Mouse (Mus musculus): ENCODE results near the gene Col28a1. TPM values are rescaled to one million over a fixed set of nuclear protein-coding genes. Genes with fewer than 3 reads are reported as not detected.

The Col28a1 gene
- polyA plus RNA-seq, 1 experiment = not detected

GRCm38 (mm10) chr6:8175346-8175745 is 17.1 kb downstream of the Col28a1 start:
- Histone ChIP-seq H3K79me2 (ENCODE audit: control insufficient read depth, insufficient read depth) (no peaks in the 10 kb centered on the region), H3K4me2 (ENCODE audit: low read depth) (no peak overlapping the region)
- no peak for TF ChIP-seq SRF (IDR thresholded peaks at IDR 0.05; ENCODE audit: control insufficient read depth, insufficient read length, low read depth)
- TF ChIP-seq TCF3 (IDR thresholded peaks at IDR 0.05; ENCODE audit: insufficient read length, low read depth) = no peak
- TF ChIP-seq E2F4 (IDR thresholded peaks at IDR 0.05; ENCODE audit: insufficient read depth) = no peak
- TF ChIP-seq REST (IDR thresholded peaks at IDR 0.05; ENCODE audit: insufficient read depth, insufficient read length) = no peak
- TF ChIP-seq POLR2AphosphoS2 (IDR thresholded peaks at IDR 0.05; ENCODE audit: insufficient read length, low read depth) = no peak
- TF ChIP-seq POLR2A (IDR thresholded peaks at IDR 0.05; ENCODE audit: insufficient read length, low read depth) = no peak
- TF ChIP-seq MAX (IDR thresholded peaks at IDR 0.05; ENCODE audit: low read depth) = no peak
- no peak for TF ChIP-seq CEBPB (IDR thresholded peaks at IDR 0.05; ENCODE audit: insufficient read depth, poor library complexity, severe bottlenecking)

GRCm38 (mm10) chr6:8174062-8174461 is 18.4 kb downstream of the Col28a1 start:
- no peaks in the 10 kb centered on the region for H3K79me2 ChIP-seq (ENCODE audit: control insufficient read depth, insufficient read depth)
- no peak for TF ChIP-seq MAX (IDR thresholded peaks at IDR 0.05; ENCODE audit: low read depth)
- TF ChIP-seq USF1 (IDR thresholded peaks at IDR 0.05; ENCODE audit: low read depth) = no peak
- no peak for TF ChIP-seq POLR2A (IDR thresholded peaks at IDR 0.05; ENCODE audit: insufficient read length, low read depth)
- TF ChIP-seq POLR2AphosphoS2 (IDR thresholded peaks at IDR 0.05; ENCODE audit: insufficient read length, low read depth) = no peak
- no peak for TF ChIP-seq TCF12 (IDR thresholded peaks at IDR 0.05; ENCODE audit: insufficient read depth, poor library complexity, severe bottlenecking)
- TF ChIP-seq REST (IDR thresholded peaks at IDR 0.05; ENCODE audit: insufficient read depth, insufficient read length) = no peak
- no peak for TF ChIP-seq TCF3 (IDR thresholded peaks at IDR 0.05; ENCODE audit: insufficient read length, low read depth)
- TF ChIP-seq E2F4 (IDR thresholded peaks at IDR 0.05; ENCODE audit: insufficient read depth) = no peak
- TF ChIP-seq SRF (IDR thresholded peaks at IDR 0.05; ENCODE audit: control insufficient read depth, insufficient read length, low read depth) = no peak
- no peak for TF ChIP-seq CEBPB (IDR thresholded peaks at IDR 0.05; ENCODE audit: insufficient read depth, poor library complexity, severe bottlenecking)
- no peak for TF ChIP-seq MYOG (IDR thresholded peaks at IDR 0.05; ENCODE audit: control insufficient read depth in 1 of 3, insufficient read depth in 1 of 3, insufficient read length in 2 of 3, low read depth in 2 of 3)
- H3K36me3 ChIP-seq (ENCODE audit: control insufficient read depth, insufficient read depth) = no peaks in the 10 kb centered on the region
- no peak overlapping the region for H3K4me2 ChIP-seq (ENCODE audit: low read depth)
- H3K27me3 ChIP-seq (ENCODE audit: control insufficient read depth, insufficient read depth, insufficient read length) = no peaks in the 10 kb centered on the region
- no peak overlapping the region for H3ac ChIP-seq (ENCODE audit: control insufficient read depth, insufficient read length)
- H3K4me3 ChIP-seq = no peak overlapping the region

More at GRCm38 (mm10) chr6:8175346-8175745, 17.1 kb downstream of the Col28a1 start:
- H3ac ChIP-seq (ENCODE audit: control insufficient read depth, insufficient read length) = no peak overlapping the region
- no peak overlapping the region for H3K4me3 ChIP-seq
- no peaks in the 10 kb centered on the region for H3K36me3 ChIP-seq (ENCODE audit: control insufficient read depth, insufficient read depth)
- no peaks in the 10 kb centered on the region for H3K27me3 ChIP-seq (ENCODE audit: control insufficient read depth, insufficient read depth, insufficient read length)

- Histone ChIP-seq H3K36me3 (ENCODE audit: control insufficient read depth, insufficient read depth) (no peaks in the 10 kb centered on the region), H3K27me3 (ENCODE audit: control insufficient read depth, insufficient read depth, insufficient read length) (no peaks in the 10 kb centered on the region), H3K79me2 (ENCODE audit: control insufficient read depth, insufficient read depth) (no peaks in the 10 kb centered on the region), H3ac (ENCODE audit: control insufficient read depth, insufficient read length) (no peak overlapping the region), H3K4me3 (no peak overlapping the region), H3K4me2 (ENCODE audit: low read depth) (peak overlapping the region; percentile 12)
- no peak for TF ChIP-seq POLR2AphosphoS2 (IDR thresholded peaks at IDR 0.05; ENCODE audit: insufficient read length, low read depth)
These were observed 20.3 kb downstream of the Col28a1 start for GRCm38 (mm10) chr6:8172101-8172500.

- TF ChIP-seq SRF (IDR thresholded peaks at IDR 0.05; ENCODE audit: control insufficient read depth, insufficient read length, low read depth) (no peak), POLR2A (IDR thresholded peaks at IDR 0.05; ENCODE audit: insufficient read length, low read depth) (no peak), MYOG (IDR thresholded peaks at IDR 0.05; ENCODE audit: control insufficient read depth in 1 of 3, insufficient read depth in 1 of 3, insufficient read length in 2 of 3, low read depth in 2 of 3) (no peak), MYOD1 (IDR thresholded peaks at IDR 0.05; ENCODE audit: control insufficient read depth in 1 of 3, insufficient read length in 2 of 3, low read depth in 2 of 3) (no peak), E2F4 (IDR thresholded peaks at IDR 0.05; ENCODE audit: insufficient read depth) (no peak), TCF12 (IDR thresholded peaks at IDR 0.05; ENCODE audit: insufficient read depth, poor library complexity, severe bottlenecking) (no peak), MAX (IDR thresholded peaks at IDR 0.05; ENCODE audit: low read depth) (no peak), TCF3 (IDR thresholded peaks at IDR 0.05; ENCODE audit: insufficient read length, low read depth) (no peak), CEBPB (IDR thresholded peaks at IDR 0.05; ENCODE audit: insufficient read depth, poor library complexity, severe bottlenecking) (no peak), REST (IDR thresholded peaks at IDR 0.05; ENCODE audit: insufficient read depth, insufficient read length) (no peak), POLR2AphosphoS2 (IDR thresholded peaks at IDR 0.05; ENCODE audit: insufficient read length, low read depth) (no peak), USF1 (IDR thresholded peaks at IDR 0.05; ENCODE audit: low read depth) (no peak)
- Histone ChIP-seq H3K4me2 (ENCODE audit: low read depth) (no peak overlapping the region), H3K4me3 (no peak overlapping the region), H3K79me2 (ENCODE audit: control insufficient read depth, insufficient read depth) (no peaks in the 10 kb centered on the region), H3ac (ENCODE audit: control insufficient read depth, insufficient read length) (no peak overlapping the region), H3K27me3 (ENCODE audit: control insufficient read depth, insufficient read depth, insufficient read length) (no peaks in the 10 kb centered on the region), H3K36me3 (ENCODE audit: control insufficient read depth, insufficient read depth) (no peaks in the 10 kb centered on the region)
These were observed 27.7 kb downstream of the Col28a1 start for GRCm38 (mm10) chr6:8164741-8165140.

- TF ChIP-seq E2F4 (IDR thresholded peaks at IDR 0.05; ENCODE audit: insufficient read depth) = no peak
- TF ChIP-seq REST (IDR thresholded peaks at IDR 0.05; ENCODE audit: insufficient read depth, insufficient read length) = no peak
- no peak for TF ChIP-seq SRF (IDR thresholded peaks at IDR 0.05; ENCODE audit: control insufficient read depth, insufficient read length, low read depth)
- TF ChIP-seq POLR2A (IDR thresholded peaks at IDR 0.05; ENCODE audit: insufficient read length, low read depth) = no peak
- TF ChIP-seq MYOD1 (IDR thresholded peaks at IDR 0.05; ENCODE audit: control insufficient read depth in 1 of 3, insufficient read length in 2 of 3, low read depth in 2 of 3) = no peak
- no peak for TF ChIP-seq POLR2AphosphoS2 (IDR thresholded peaks at IDR 0.05; ENCODE audit: insufficient read length, low read depth)
- no peak for TF ChIP-seq TCF12 (IDR thresholded peaks at IDR 0.05; ENCODE audit: insufficient read depth, poor library complexity, severe bottlenecking)
- no peak for TF ChIP-seq USF1 (IDR thresholded peaks at IDR 0.05; ENCODE audit: low read depth)
- TF ChIP-seq CEBPB (IDR thresholded peaks at IDR 0.05; ENCODE audit: insufficient read depth, poor library complexity, severe bottlenecking) = no peak
- TF ChIP-seq MAX (IDR thresholded peaks at IDR 0.05; ENCODE audit: low read depth) = no peak
- no peak for TF ChIP-seq TCF3 (IDR thresholded peaks at IDR 0.05; ENCODE audit: insufficient read length, low read depth)
- TF ChIP-seq MYOG (IDR thresholded peaks at IDR 0.05; ENCODE audit: control insufficient read depth in 1 of 3, insufficient read depth in 1 of 3, insufficient read length in 2 of 3, low read depth in 2 of 3) = no peak
- Histone ChIP-seq H3K27me3 (ENCODE audit: control insufficient read depth, insufficient read depth, insufficient read length) (no peaks in the 10 kb centered on the region), H3K4me2 (ENCODE audit: low read depth) (peak overlapping the region; percentile 18), H3K4me3 (no peak overlapping the region), H3K36me3 (ENCODE audit: control insufficient read depth, insufficient read depth) (no peaks in the 10 kb centered on the region), H3ac (ENCODE audit: control insufficient read depth, insufficient read length) (no peak overlapping the region), H3K79me2 (ENCODE audit: control insufficient read depth, insufficient read depth) (no peaks in the 10 kb centered on the region)
These were observed 32.4 kb downstream of the Col28a1 start for GRCm38 (mm10) chr6:8160001-8160400.

Measured in myocyte (in vitro differentiated cells).